Mouse (Mus musculus) lung, adult 2 months (tissue): ENCODE results near the gene Ttll5.

Experiments
- CTCF ChIP-seq: fragments of 200-500 bp; IDR thresholded peaks from 2 replicates; pipeline ENCODE4 v1.5.1; 2011; ENCODE audit warnings: mild to moderate bottlenecking, low read length, control low read depth; ENCODE audit not compliant: insufficient read depth
- POLR2A ChIP-seq: fragments of 200-500 bp; IDR thresholded peaks from 2 replicates; pipeline ENCODE4 v1.6.1; 2011; ENCODE audit warnings: low read depth, mild to moderate bottlenecking, control low read depth, low read length, borderline replicate concordance; ENCODE audit errors: extremely low read depth

DNA sequence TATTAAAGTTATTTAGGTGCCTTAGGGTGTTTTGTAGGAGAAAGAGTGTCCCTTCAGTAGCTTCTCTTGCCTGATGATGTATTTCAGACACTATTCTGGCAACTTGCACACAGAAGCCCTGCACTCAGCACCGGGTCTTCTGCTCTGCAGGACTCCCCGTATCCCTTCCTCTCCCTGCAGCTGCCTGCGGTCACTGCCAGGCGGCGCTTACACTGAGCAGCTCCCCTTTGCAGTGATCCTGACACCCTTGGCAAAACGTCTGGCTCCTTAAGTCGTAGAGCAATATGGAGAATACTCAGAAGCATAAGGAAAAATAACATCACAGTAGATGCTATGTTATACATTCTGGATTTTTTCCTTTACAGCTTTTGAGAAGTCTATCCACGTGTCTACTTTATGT is 130.6 kb downstream of the Ttll5 start:
- TF ChIP-seq CTCF (no peak), POLR2A (no peak)
